Mouse (Mus musculus) midbrain, embryonic 15.5 days (tissue): ENCODE measurements around the gene L1cam. TPM values are rescaled to one million over a fixed set of nuclear protein-coding genes. Genes with fewer than 3 reads are reported as not detected.

Experiments used
- ATAC-seq: fragments of 200-750 bp; cut with Nextera tagmentation; replicated peaks from 2 replicates; pipeline ENCODE4 v1.8.0; 2017; ENCODE audit warnings: moderate TSS enrichment
- H3K27ac ChIP-seq: fragments of 300-500 bp; sonication (generic); 2 replicates; pipeline ENCODE4 v1.5.1; 2015; ENCODE audit warnings: mild to moderate bottlenecking, inconsistent platforms
- H3K27me3 ChIP-seq: fragments of 300-500 bp; sonication (generic); replicated peaks from 2 replicates; pipeline ENCODE4 v1.6.1; 2015; ENCODE audit warnings: inconsistent platforms
- H3K36me3 ChIP-seq: fragments of 300-500 bp; sonication (generic); replicated peaks from 2 replicates; pipeline ENCODE4 v1.6.1; 2015; ENCODE audit warnings: inconsistent platforms
- H3K4me1 ChIP-seq: fragments of 300-500 bp; sonication (generic); 2 replicates; pipeline ENCODE4 v1.6.1; 2015; ENCODE audit warnings: inconsistent platforms
- H3K4me2 ChIP-seq: fragments of 300-500 bp; sonication (generic); 2 replicates; pipeline ENCODE4 v1.6.1; 2015; ENCODE audit warnings: inconsistent platforms, mild to moderate bottlenecking, moderate library complexity
- H3K4me3 ChIP-seq: fragments of 300-500 bp; sonication (generic); 2 replicates; pipeline ENCODE4 v1.5.1; 2015; ENCODE audit warnings: mild to moderate bottlenecking, inconsistent platforms
- H3K9ac ChIP-seq: fragments of 300-500 bp; sonication (generic); 2 replicates; pipeline ENCODE4 v1.6.1; 2015; ENCODE audit warnings: mild to moderate bottlenecking, inconsistent platforms
- H3K9me3 ChIP-seq: fragments of 300-500 bp; sonication (generic); 2 replicates; pipeline ENCODE4 v1.6.1; 2016; ENCODE audit warnings: inconsistent platforms
- WGBS: fragments of 180-500 bp; shearing (Covaris S2); methylation state at CpG from one replicate; pipeline ENCODE4 v1.1.7; 2015; ENCODE audit warnings: mixed read lengths; 5-methylcytosine and 5-hydroxymethylcytosine counted together
- polyA plus RNA-seq: library from polyadenylated mRNA; unstranded; fragments of >200 nt; fragmentation: Nextera tagmentation; extraction: Ambion mirVana; gene quantifications from 2 replicates; pipeline ENCODE4 v1.2.1, GENCODE M21; 2015

The L1cam gene
- 98.6 and 120 TPM in 2 replicates for polyA plus RNA-seq

DNA sequence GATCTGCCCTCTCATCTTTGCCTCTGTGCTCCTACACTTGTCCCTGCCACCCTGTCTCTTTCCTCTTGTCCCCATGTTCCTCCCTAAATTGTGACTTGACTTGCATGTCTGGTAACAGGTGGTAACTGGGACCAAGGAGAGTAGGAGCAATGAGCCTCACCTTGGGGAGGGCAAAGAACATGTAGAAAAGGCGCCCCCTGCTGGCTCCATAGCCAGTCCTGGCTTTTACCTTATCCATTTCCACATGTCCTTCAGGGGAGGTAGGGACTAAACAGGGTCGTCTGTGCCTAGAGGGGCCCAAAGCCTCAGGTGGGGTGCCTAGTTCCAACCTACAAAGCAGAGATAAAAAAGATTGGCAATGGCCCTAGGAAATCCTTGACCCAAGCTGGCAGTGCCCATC is at the start of gene L1cam:
L1cam (minus strand) TSS at position 387 of the 400 bp plus-strand sequence.
- no peak within 1 kb of the TSS for H3K4me2 ChIP-seq
- no peaks in the 10 kb centered on the region for H3K9me3 ChIP-seq
- no peaks in the 10 kb centered on the region for H3K27me3 ChIP-seq
- H3K27ac ChIP-seq: no peak within 1 kb of the TSS
- no peak within 1 kb of the TSS for H3K9ac ChIP-seq
- 14% methylated on average over 2 of the region's 2 CpGs for WGBS
- no peaks in the 10 kb centered on the region for H3K4me1 ChIP-seq
- H3K36me3 ChIP-seq: no peaks in the 10 kb centered on the region
- ATAC-seq: no peak
- H3K4me3 ChIP-seq: no peak within 1 kb of the TSS

DNA sequence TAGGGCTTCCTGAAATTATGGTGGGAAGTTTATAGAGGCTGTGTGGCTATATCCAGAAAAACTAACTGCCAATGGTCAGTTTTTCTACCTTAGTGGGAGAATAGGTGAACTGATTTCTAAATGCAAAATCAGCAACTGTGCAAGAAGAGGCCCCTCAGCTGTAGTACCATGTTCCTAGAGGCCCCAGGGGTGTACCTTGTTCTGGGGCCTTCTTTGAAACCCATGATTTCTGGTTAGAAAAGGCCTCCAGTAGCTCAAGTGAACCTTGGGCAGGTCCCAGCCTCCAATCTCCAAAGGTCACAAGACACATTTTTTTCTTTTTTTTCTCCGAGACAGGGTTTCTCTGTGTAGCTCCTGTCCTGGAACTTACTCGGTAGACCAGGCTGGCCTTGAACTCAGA is 46.4 kb upstream of the L1cam start:
- Histone ChIP-seq H3K36me3 (peaks cover 28% of the 10 kb centered on the region), H3K4me2 (no peak overlapping the region), H3K4me1 (no peaks in the 10 kb centered on the region), H3K4me3 (no peak overlapping the region), H3K9me3 (no peaks in the 10 kb centered on the region), H3K27ac (no peak overlapping the region), H3K9ac (no peak overlapping the region), H3K27me3 (no peaks in the 10 kb centered on the region)
- 90% methylated on average over 2 of the region's 2 CpGs for WGBS
- ATAC-seq: no peak

DNA sequence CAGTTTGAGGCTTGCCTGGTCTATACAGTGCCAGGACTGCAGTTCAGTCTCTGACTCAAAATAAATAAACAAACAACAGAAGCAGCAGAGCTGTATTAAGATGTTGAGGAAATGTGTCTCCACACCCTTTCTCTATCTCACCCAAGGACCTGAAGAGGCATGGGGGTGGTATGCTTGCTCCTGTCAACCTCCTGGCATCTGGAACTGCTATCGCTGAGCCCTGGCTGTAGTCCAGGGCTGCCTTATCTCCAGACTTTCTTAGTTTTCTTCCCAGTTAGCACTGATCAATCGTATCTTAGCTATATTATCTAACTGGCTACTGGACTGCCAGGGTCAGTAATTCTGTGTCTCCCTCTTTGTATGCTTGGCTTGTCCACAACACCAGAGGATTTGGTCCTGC is 46.0 kb upstream of the L1cam start:
- Histone ChIP-seq H3K4me1 (no peaks in the 10 kb centered on the region), H3K27ac (no peak overlapping the region), H3K4me3 (no peak overlapping the region), H3K4me2 (no peak overlapping the region), H3K36me3 (peaks cover 23% of the 10 kb centered on the region), H3K27me3 (no peaks in the 10 kb centered on the region), H3K9ac (no peak overlapping the region), H3K9me3 (no peaks in the 10 kb centered on the region)
- no peak for ATAC-seq
- WGBS: 95% methylated on average over 2 of the region's 2 CpGs

DNA sequence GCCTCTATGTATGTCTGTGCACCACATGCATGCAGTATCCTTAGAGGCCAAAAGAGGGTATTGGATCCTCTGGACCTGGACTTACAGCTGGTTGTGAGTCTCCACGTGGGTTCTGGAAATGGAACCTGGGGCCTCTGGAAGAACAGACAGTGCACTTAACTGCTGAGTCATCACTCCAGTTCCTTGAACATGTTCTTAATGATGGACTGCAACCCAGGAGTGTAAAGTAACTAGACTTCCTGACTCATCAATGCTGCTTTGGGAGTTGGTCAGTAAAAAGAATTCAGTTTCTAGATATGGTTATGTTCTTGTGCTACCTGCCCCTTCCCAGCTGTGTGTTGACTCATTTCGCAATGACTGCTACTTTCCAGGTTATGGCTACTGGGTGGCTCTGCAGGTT is 36.0 kb upstream of the L1cam start:
- no peak overlapping the region for H3K27ac ChIP-seq
- ATAC-seq: no peak
- no peaks in the 10 kb centered on the region for H3K4me1 ChIP-seq
- no peak overlapping the region for H3K4me2 ChIP-seq
- H3K9ac ChIP-seq: no peak overlapping the region
- no peaks in the 10 kb centered on the region for H3K9me3 ChIP-seq
- H3K27me3 ChIP-seq: no peaks in the 10 kb centered on the region
- no peak overlapping the region for H3K4me3 ChIP-seq
- WGBS: 79% methylated on average over 2 of the region's 2 CpGs
- H3K36me3 ChIP-seq: no peaks in the 10 kb centered on the region

DNA sequence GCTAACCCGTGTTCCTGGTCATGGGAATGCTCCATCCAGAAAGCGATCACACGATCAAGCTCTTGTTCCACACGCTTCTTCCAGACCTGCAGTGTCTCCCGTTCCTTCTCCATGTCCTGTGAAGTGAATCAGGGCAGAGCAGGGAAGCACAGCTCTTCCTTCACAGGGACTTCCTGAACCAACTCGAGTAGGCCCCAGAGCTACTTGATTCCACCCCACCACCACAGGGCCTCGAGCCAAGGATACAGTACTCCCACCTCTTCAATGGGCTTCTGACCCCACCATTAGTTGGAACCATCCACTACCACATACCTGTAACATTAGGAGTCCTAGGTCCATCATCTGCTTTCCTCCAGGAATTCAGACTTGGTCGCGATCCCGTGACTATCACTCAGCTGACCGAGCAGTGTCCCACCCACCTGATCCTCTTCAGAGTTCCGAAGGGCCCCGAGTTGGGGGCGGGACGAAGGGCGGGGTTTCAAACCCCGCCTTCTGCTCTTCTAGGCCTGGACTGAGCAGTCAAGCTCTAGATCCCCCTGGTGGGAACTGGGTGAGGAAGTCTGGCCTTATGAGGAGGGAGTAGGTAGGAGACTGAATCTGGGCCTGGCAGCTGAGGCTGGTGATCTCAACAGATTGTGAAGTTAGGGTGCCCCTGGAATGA is 34.6 kb upstream of the L1cam start, which contains the start of gene Renbp:
Renbp (minus strand) TSS at position 449 of the 661 bp plus-strand sequence.
- no peak; the same call in 1 of the 2 replicates for ATAC-seq
- Histone ChIP-seq H3K9me3 (no peaks in the 10 kb centered on the region), H3K27me3 (no peaks in the 10 kb centered on the region), H3K4me2 (no peak within 1 kb of the TSS), H3K4me1 (no peaks in the 10 kb centered on the region), H3K4me3 (no peak within 1 kb of the TSS), H3K36me3 (no peaks in the 10 kb centered on the region), H3K9ac (no peak within 1 kb of the TSS), H3K27ac (no peak within 1 kb of the TSS)
- 40% methylated on average over 17 of the region's 17 CpGs for WGBS

DNA sequence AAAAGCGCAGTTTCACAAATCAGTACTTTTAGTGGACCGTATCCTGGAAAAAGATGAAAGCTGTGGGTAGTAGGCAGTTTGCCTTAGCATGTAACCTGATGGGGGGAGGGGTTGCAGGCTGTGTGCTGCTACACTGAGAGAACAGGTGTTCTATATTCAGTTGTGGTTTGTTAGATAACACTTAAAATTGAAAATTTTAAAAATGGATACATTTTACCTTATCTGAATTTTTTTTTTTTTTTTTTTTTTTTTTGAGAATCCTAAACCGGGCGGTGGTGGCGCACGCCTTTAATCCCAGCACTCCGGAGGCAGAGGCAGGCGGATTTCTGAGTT is 26.6 kb upstream of the L1cam start:
- Histone ChIP-seq H3K27ac (peak overlapping the region; percentile 83), H3K4me3 (peak overlapping the region; percentile 60), H3K36me3 (no peaks in the 10 kb centered on the region), H3K9me3 (no peaks in the 10 kb centered on the region), H3K4me1 (peaks cover 8% of the 10 kb centered on the region), H3K4me2 (peak overlapping the region; percentile 75), H3K9ac (peak overlapping the region; percentile 63; the same call in 1 of the 2 replicates), H3K27me3 (no peaks in the 10 kb centered on the region)
- WGBS: 72% methylated on average over 8 of the region's 8 CpGs
- 0 out of 2 replicates have a peak, but pooled peaks have one; percentile 24 for ATAC-seq

DNA sequence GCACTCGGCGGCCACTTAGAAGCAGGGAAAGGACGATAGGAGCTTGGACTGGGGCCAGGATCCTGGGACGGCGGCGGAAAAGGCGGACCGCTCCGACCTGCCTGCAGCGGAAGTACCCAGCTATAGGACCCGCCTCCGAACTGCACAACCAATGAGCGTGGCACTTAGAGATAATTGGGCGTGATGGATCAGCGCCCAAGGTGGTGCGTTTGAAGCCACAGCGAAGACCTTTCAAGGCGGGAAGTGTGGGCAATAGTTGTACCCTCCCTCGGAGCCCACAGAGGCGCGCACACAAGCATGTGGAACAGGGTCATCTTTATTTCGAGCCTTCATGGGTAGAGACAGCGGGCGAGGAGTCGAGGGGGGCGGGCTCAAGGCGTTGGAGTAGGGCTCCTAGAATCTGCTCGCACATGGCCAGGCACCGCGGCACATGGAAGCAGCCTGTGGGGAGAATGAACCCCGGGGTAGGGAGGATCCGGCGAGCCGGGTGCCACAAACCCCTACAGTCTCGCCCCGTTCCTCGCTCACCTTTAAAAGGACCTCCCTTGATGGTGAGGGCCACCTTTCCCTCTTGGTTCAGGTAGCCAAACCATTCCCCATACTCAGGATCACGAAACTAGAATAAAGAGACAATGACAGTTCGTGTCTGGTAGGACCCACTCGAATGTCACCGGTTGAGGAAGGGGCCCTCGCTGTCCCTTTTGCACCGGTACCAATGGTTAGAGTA is 26.1 kb upstream of the L1cam start, which contains the start of the genes Arhgap4 and Naa10:
Arhgap4 (minus strand) TSS at position 48 of the 727 bp plus-strand sequence.
Naa10 (minus strand) TSS at position 122 of the 727 bp plus-strand sequence.
- 25% methylated on average over 43 of the region's 43 CpGs for WGBS

DNA sequence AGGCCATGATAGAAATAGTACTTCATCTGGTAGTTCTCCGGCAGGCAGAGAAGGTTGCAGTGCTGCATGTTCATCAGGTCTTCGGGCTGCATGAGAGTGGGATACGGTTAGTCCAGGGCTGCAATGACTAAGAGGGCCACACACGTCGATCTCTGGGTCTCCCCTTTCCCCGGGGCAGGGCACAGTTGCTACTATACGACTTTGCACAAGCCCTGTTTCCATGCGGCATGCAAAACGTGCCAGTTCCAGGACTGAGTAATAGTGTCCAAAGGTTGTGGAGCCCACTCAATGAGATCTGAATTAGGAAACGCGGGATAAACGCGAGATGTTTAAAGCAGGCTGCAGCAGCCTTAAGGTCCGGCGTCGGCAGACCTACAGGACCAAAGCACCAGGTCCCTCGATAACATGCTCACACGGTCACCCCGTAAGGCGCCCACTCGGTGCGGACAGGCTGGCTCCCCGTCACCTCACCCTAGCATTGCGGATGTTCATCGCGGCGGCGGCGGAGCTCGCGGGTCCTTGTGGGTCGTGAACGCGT is 25.4 kb upstream of the L1cam start:
- Histone ChIP-seq H3K9me3 (no peaks in the 10 kb centered on the region), H3K9ac (peak overlapping the region; percentile 63), H3K4me3 (peak overlapping the region; percentile 60), H3K27ac (peak overlapping the region; percentile 83), H3K27me3 (no peaks in the 10 kb centered on the region), H3K36me3 (no peaks in the 10 kb centered on the region), H3K4me1 (peaks cover 8% of the 10 kb centered on the region), H3K4me2 (peak overlapping the region; percentile 75)
- ATAC-seq: peak; percentile 38; the same call in 1 of the 2 replicates
- 18% methylated on average over 34 of the region's 34 CpGs for WGBS

More for the DNA sequence above, 26.1 kb upstream of the L1cam start, which contains the start of the genes Arhgap4 and Naa10:
- Histone ChIP-seq H3K4me3 (peak within 1 kb of the TSS; percentile 60), H3K27ac (peak within 1 kb of the TSS; percentile 83), H3K27me3 (no peaks in the 10 kb centered on the region), H3K4me2 (peak within 1 kb of the TSS; percentile 75), H3K36me3 (no peaks in the 10 kb centered on the region), H3K4me1 (peaks cover 8% of the 10 kb centered on the region), H3K9me3 (no peaks in the 10 kb centered on the region), H3K9ac (peak within 1 kb of the TSS; percentile 63)
- ATAC-seq: peak; percentile 99

DNA sequence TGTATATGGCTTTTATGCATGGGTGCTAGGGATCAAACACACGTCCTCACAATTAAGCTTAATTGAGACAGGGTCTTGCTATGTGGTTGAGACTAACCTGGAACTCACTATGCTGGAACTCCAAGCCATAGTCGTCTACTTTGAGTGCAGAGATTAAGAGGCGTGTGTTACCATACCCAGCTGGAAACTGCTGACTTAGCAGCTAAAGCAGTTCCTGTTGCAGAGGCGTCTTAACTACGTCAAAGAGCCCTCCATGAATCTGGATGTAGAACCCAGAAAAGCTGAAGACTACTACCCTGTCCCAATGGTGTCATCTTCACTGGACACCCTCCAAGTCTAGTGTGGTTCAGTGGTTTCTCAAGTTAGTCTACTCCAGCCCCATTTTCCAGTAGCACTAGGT is 22.7 kb upstream of the L1cam start:
- ATAC-seq: no peak
- H3K4me3 ChIP-seq: no peak overlapping the region
- H3K36me3 ChIP-seq: no peaks in the 10 kb centered on the region
- H3K9ac ChIP-seq: no peak overlapping the region
- no peaks in the 10 kb centered on the region for H3K9me3 ChIP-seq
- H3K27me3 ChIP-seq: no peaks in the 10 kb centered on the region
- no peak overlapping the region for H3K4me2 ChIP-seq
- H3K27ac ChIP-seq: no peak overlapping the region
- peaks cover 8% of the 10 kb centered on the region for H3K4me1 ChIP-seq
- 85% methylated on average over 5 of the region's 5 CpGs for WGBS

DNA sequence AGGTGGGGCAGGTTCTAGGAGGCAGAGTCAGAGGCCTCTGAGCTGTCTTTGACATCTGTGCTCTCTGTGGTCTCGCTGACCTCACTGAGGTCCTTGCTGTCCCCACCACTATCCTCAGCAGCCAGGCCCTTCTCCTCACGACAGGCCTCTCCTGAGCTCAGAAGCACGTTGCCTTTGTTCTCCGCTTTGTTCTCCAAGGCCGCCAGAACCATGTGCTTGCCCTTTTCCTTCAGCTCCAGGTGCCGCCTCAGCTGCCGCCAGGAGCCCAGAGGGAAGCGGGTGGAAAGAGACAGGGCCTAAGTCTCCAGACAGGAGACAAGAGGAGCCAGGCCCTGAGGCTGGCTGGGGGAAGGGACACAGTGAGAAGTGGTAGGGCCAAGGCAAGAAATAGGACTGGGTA is 21.0 kb upstream of the L1cam start:
- peaks cover 8% of the 10 kb centered on the region for H3K4me1 ChIP-seq
- no peaks in the 10 kb centered on the region for H3K27me3 ChIP-seq
- H3K9ac ChIP-seq: no peak overlapping the region
- 74% methylated on average over 8 of the region's 8 CpGs for WGBS
- ATAC-seq: no peak
- no peaks in the 10 kb centered on the region for H3K9me3 ChIP-seq
- no peaks in the 10 kb centered on the region for H3K36me3 ChIP-seq
- no peak overlapping the region for H3K4me3 ChIP-seq
- H3K27ac ChIP-seq: no peak overlapping the region
- H3K4me2 ChIP-seq: no peak overlapping the region

DNA sequence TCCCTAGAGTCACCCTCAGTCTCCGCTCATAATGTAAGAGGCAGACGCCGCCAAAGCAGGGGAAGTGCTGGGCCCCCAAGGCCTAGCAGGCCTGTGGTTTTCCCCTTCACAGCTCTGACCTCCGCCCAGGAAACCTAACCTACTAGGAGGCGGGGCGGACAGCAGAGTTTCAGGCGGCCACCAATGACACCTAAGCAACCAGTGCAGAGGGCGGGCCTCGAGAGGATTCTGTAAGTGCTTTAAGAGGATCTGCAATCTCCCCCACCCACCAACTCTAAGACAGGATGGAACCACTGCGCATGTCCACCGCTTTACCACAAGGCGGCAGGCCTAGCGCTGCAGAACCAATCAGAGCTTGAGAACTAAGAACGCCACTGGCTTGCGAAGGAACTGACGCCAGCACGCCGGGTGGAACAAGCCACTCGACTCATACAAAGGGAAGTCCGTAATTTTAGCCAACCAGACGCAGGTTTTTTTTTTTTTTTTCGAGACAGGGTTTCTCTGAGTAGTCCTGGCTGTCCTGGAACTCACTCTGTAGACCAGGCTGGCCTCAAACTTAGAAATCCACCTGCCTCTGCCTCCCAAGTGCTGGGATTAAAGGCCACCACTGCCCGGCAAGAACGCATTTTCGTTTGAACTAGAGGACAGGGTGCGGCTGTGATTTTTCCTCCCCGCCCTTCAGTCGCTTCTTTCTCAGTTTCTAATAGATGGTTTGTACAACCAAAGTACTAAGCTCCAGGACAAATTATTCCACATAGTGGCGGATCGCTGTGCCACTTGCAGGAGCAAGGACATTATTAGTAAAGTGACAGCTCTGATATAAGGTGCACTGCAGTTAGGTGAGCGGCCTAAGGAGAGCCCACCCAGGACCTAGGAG is 19.2 kb upstream of the L1cam start:
- H3K4me2 ChIP-seq: peak overlapping the region; percentile 45
- H3K36me3 ChIP-seq: no peaks in the 10 kb centered on the region
- ATAC-seq: peak; percentile 98
- H3K9me3 ChIP-seq: no peaks in the 10 kb centered on the region
- no peaks in the 10 kb centered on the region for H3K27me3 ChIP-seq
- H3K27ac ChIP-seq: peak overlapping the region; percentile 79
- H3K4me1 ChIP-seq: peaks cover 2% of the 10 kb centered on the region; the same call in 1 of the 2 replicates
- WGBS: 28% methylated on average over 31 of the region's 31 CpGs
- H3K9ac ChIP-seq: peak overlapping the region; percentile 38; the same call in 1 of the 2 replicates
- H3K4me3 ChIP-seq: peak overlapping the region; percentile 25
